Mouse (Mus musculus) bone marrow, adult 2 months (tissue): ENCODE results near the gene Ppm1m. TPM values are rescaled to one million over a fixed set of nuclear protein-coding genes. Genes with fewer than 3 reads are reported as not detected.
A peak's percentile ranks its signal among the peaks of the same experiment; 100 is the strongest.

Source experiments
- H3K27ac ChIP-seq: fragments of 200-500 bp; 2 replicates; pipeline ENCODE4 v1.5.1; 2012; ENCODE audit warnings: low read depth, mild to moderate bottlenecking, control low read depth, inconsistent platforms, low read length; ENCODE audit not compliant: control insufficient read depth, poor library complexity, insufficient read depth
- H3K4me1 ChIP-seq: fragments of 200-500 bp; 2 replicates; pipeline ENCODE4 v1.6.1; 2011; ENCODE audit warnings: low read length; ENCODE audit not compliant: control insufficient read depth, insufficient read depth
- H3K4me3 ChIP-seq: fragments of 200-500 bp; replicated peaks from 2 replicates; pipeline ENCODE3; 2011; ENCODE audit warnings: mild to moderate bottlenecking, low read depth, low read length, control low read depth; ENCODE audit not compliant: control insufficient read depth
- CTCF ChIP-seq: fragments of 200-500 bp; IDR thresholded peaks from 2 replicates; pipeline ENCODE4 v1.5.1; 2011; ENCODE audit warnings: low read length, control low read depth; ENCODE audit not compliant: control insufficient read depth, insufficient read depth
- POLR2A ChIP-seq: fragments of 200-500 bp; IDR thresholded peaks from 2 replicates; pipeline ENCODE4 v1.6.1; 2011; ENCODE audit warnings: low read depth, mild to moderate bottlenecking, control low read depth, low read length, borderline replicate concordance; ENCODE audit not compliant: control insufficient read depth
- WGBS: fragments of 180-500 bp; shearing (Covaris S2); methylation state at CpG from one replicate; pipeline ENCODE4 v1.1.7; 2018; 5-methylcytosine and 5-hydroxymethylcytosine counted together
- polyA plus RNA-seq: library from polyadenylated mRNA; stranded (reverse); fragments of >200 nt; gene quantifications from 2 replicates; pipeline ENCODE4 v1.2.4, GENCODE M21; 2011; ENCODE audit warnings: low replicate concordance; ENCODE audit not compliant: missing spikeins, insufficient read depth, insufficient read length

The Ppm1m gene
- polyA plus RNA-seq, 1 experiment: 91.7 TPM

DNA sequence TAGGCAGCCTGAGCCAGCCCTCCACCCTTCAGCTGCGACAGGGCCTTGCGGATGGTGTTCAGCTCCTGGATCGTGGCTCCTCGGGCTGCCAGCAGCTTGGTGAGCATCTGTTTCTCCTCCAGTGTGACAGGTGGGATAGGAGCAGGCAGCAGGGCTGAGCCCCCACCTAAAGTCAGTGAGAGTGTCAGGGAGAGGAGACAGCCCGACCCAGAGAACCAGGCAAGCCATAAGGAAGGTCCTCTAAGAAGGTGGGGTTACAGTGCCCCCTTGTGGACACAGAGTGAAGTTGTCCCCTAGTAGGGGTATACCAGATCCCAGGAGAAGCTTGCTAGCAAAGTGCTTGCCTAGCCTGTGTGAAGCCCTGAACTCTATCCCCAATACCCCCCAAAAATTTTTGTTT lies 43.1 kb downstream of the Ppm1m start:
- TF ChIP-seq POLR2A (no peak), CTCF (peak; percentile 72)
- H3K4me1 ChIP-seq: no peaks in the 10 kb centered on the region
- H3K27ac ChIP-seq: no peak overlapping the region
- H3K4me3 ChIP-seq: no peak overlapping the region
- 88% methylated on average over 5 of the region's 5 CpGs for WGBS

- Histone ChIP-seq H3K4me3 (no peak overlapping the region), H3K4me1 (no peaks in the 10 kb centered on the region), H3K27ac (no peak overlapping the region)
- WGBS: 66% methylated on average over 9 of the region's 9 CpGs
- no peak for TF ChIP-seq POLR2A
- no peak for TF ChIP-seq CTCF
These were observed 45.4 kb downstream of the Ppm1m start for GRCm38 (mm10) chr9:106154106-106154505.

DNA sequence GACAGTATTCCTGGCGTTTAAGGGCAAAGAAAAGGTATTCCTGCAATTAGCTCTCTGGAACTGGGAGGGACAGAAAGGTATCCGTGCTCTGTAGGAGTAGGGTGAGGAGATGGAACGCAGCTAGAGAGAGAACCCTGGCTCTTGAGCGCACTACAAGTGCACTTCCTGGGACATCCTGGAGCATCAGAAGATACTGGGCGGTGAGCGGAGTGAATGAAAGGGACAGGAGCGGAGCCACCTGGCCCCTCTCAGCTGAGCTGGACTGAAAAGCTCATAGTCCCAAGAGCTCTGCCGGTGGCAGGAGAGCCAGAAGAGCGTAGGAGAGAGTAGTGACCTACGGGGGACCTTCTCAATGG lies 50.2 kb downstream of the Ppm1m start:
- H3K27ac ChIP-seq: no peak overlapping the region
- peaks cover 2% of the 10 kb centered on the region; the same call in 1 of the 2 replicates for H3K4me1 ChIP-seq
- no peak for TF ChIP-seq CTCF
- no peak for TF ChIP-seq POLR2A
- no peak overlapping the region for H3K4me3 ChIP-seq
- WGBS: 54% methylated on average over 10 of the region's 10 CpGs

DNA sequence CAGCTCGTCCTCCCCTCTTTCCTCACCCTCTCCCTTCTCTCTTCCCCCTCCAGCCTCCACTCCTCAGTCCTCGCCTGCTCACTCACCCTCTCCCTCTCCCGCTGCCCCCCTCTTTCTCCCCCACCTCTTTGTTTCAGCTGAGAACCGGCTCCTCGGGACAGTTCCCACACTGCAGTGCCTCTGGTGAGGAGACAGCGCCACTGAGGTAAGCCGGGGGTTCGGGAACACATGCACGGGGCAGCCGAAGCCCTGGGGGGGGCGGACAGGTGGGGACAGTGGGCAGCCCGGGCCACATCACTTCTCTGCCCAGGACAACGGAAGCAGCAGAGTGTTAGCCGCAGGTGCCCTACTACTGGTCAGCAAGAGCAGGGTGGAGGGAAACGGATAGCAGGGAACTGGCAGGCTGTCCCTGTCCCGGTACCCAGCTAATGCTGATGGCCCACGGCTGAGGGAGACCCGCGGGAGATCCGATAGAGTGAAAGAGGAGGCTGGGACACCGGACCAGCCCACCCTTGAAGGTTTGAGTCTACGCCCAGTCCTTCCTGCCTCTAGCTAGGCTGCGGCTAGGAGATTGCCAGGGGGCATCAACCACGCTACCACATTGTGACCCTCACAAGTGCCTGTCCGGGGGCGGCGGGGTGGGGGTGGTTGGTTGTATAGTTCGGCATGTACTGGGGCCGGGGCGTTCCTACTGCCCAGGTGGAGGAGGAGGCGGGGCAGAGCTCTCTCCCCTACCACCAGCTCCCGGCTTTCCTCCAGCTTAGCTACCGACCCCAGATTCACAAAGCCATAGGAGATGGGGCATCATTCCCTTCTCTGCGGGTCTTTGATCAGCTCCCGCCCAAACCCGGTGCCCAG lies 50.8 kb downstream of the Ppm1m start:
- TF ChIP-seq POLR2A (no peak), CTCF (no peak)
- Histone ChIP-seq H3K4me3 (peak overlapping the region; percentile 51), H3K27ac (no peak overlapping the region), H3K4me1 (peaks cover 2% of the 10 kb centered on the region; the same call in 1 of the 2 replicates)
- WGBS: 2% methylated on average over 36 of the region's 36 CpGs

DNA sequence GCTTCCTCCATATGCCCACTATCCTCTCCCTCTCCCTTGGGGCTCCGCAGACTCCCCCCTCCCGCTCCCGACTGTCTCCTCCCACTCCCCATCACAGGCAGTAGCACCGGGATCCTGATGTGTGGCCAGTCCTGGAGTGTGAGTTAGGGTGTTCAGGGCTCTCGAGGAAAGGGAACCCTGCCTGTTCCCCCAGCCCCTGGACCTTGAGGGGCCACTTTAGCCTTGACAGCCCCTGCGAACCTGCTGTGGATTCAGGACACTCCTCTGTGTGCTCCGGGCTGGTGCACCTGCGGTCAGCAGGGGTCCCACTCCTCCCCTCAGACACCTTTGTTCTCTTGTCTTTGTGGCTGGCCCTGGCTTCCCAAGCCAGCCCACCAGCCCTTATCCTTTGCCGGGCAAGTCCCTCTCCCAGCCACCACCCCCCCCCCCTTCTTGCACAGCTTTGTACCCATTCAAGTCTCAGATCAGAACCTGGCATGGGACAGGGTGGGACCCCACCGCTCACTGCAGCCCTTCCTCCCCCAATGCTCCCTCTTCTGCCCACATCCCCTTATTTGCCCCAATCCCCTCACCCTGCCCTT lies 51.6 kb downstream of the Ppm1m start:
- peak overlapping the region; percentile 27; the same call in 1 of the 2 replicates for H3K27ac ChIP-seq
- peak overlapping the region; percentile 51 for H3K4me3 ChIP-seq
- TF ChIP-seq POLR2A: no peak
- no peak for TF ChIP-seq CTCF
- H3K4me1 ChIP-seq: peaks cover 2% of the 10 kb centered on the region; the same call in 1 of the 2 replicates
- 8% methylated on average over 10 of the region's 10 CpGs for WGBS

GRCm38 (mm10) chr9:106147281-106147680 lies 52.3 kb downstream of the Ppm1m start:
- Histone ChIP-seq H3K27ac (peak overlapping the region; percentile 27; the same call in 1 of the 2 replicates), H3K4me3 (peak overlapping the region; percentile 51), H3K4me1 (peaks cover 2% of the 10 kb centered on the region; the same call in 1 of the 2 replicates)
- WGBS: 2% methylated on average over 5 of the region's 5 CpGs
- TF ChIP-seq POLR2A (no peak), CTCF (no peak)

DNA sequence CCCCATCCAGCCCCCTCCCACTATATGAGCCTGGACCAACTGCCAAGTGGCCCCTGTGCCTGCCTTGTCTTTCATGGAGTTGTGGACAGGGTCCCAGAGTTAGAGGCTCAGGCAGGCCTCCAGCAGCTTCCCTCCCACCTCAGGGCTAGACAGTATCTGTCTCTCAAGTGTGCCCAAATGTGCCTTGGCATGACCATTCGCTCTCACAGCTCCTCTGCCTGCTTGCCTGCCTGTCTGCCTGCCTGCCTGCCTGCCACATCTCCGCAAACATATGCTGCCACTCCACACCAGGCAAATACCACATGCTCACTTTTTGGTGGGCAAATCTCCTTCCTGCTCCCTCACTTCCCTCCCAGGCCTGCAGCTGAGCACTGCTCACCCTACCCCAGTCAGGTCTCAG lies 54.0 kb downstream of the Ppm1m start:
- Histone ChIP-seq H3K4me3 (no peak overlapping the region), H3K27ac (no peak overlapping the region), H3K4me1 (peaks cover 2% of the 10 kb centered on the region; the same call in 1 of the 2 replicates)
- WGBS: 70% methylated on average over 2 of the region's 2 CpGs
- TF ChIP-seq POLR2A (no peak), CTCF (no peak)

Other genes starting within 250 kb of the Ppm1m start
- not detected in 2 replicates for gene Col6a5, start 239.1 kb downstream of the Ppm1m start, polyA plus RNA-seq
- not detected in 2 replicates for gene Col6a4, start 103.0 kb downstream of the Ppm1m start, polyA plus RNA-seq
- 0.99 and 1.9 TPM in 2 replicates for gene Glyctk, start 41.6 kb downstream of the Ppm1m start, polyA plus RNA-seq
- 15.9 and 17.7 TPM in 2 replicates for gene Wdr82, start 28.8 kb downstream of the Ppm1m start, polyA plus RNA-seq
- gene Twf2, start 3.4 kb upstream of the Ppm1m start, polyA plus RNA-seq: 21.7 and 63.2 TPM in 2 replicates
- 0.56 and 3.6 TPM in 2 replicates for gene Tlr9, start 22.9 kb upstream of the Ppm1m start, polyA plus RNA-seq
- 22.5 and 59.7 TPM in 2 replicates for gene Alas1, start 48.9 kb upstream of the Ppm1m start, polyA plus RNA-seq
- gene Poc1a, start 81.3 kb upstream of the Ppm1m start, polyA plus RNA-seq: 45.1 and 46.9 TPM in 2 replicates
- 3.8 and 11.6 TPM in 2 replicates for gene Dusp7, start 168.9 kb upstream of the Ppm1m start, polyA plus RNA-seq
- gene Rpl29, start 229.7 kb upstream of the Ppm1m start, polyA plus RNA-seq: 121 and 145 TPM in 2 replicates
- 9.5 and 15.5 TPM in 2 replicates for gene Acy1, start 238.6 kb upstream of the Ppm1m start, polyA plus RNA-seq
- gene Abhd14b, start 247.7 kb upstream of the Ppm1m start, polyA plus RNA-seq: 4.9 and 6.5 TPM in 2 replicates
- 4.4 and 16.3 TPM in 2 replicates for gene Abhd14a, start 247.9 kb upstream of the Ppm1m start, polyA plus RNA-seq